Mouse (Mus musculus) small intestine, adult 2 months (tissue): ENCODE data around the gene Tmem223.

Experiments
- CTCF ChIP-seq: fragments of 200-500 bp; IDR thresholded peaks from 2 replicates; pipeline ENCODE4 v1.5.1; 2012; ENCODE audit warnings: low read depth, mild to moderate bottlenecking, control low read depth, inconsistent platforms, low read length, moderate library complexity, mixed read lengths; ENCODE audit not compliant: insufficient replicate concordance, insufficient read length; ENCODE audit errors: extremely low read depth
- POLR2A ChIP-seq: fragments of 200-500 bp; IDR thresholded peaks from 2 replicates; pipeline ENCODE4 v1.6.1; 2012; ENCODE audit warnings: low read depth, mild to moderate bottlenecking, control low read depth, inconsistent platforms, low read length, moderate library complexity

DNA sequence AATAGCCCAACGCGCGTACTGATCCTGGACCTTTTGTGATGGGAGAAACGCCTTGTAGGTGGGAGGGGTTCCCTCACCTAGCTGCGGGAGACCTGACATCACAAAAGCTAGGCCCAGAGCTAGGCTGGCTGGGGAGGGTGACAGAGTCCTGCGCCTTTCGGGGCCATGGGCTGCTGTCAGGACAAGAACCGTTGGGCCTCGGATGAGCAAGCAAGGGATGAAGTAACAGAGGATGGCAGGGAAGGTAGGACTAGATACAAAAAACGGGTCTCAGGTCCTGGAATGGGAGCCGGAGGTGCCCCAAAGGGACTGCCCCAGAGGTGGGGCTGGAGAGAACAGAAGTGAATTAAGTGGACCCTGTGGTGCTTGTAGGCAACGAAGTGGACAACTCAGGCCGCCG is 30.2 kb upstream of the Tmem223 start, which contains the start of gene 1700092M07Rik:
- TF ChIP-seq POLR2A (no peak), CTCF (no peak)
